ENCODE assay signal across 22 mouse cellular contexts in genomic region chr15:40129496-40129895, GRCm38 (mm10). TPM values are rescaled to one million over a fixed set of nuclear protein-coding genes. Genes with fewer than 3 reads are reported as not detected.
"Had no signal": no experiment of that assay in that cellular context is flagged by ENCODE, and none has a peak within 500 bp of the region (broad histone marks: within the 10 kb centered on the region; RNA-seq: fewer than 3 reads in every experiment).

No protein-coding gene starts in this region.

- H3K27me3 ChIP-seq: liver, embryonic 15.5 days; midbrain, embryonic 13.5 days had no signal

- ATAC-seq: lung, postnatal 0 days; midbrain, embryonic 13.5 days had no signal

- H3K9ac ChIP-seq: liver, embryonic 15.5 days; midbrain, embryonic 13.5 days had no signal

- DNase-seq: kidney, adult 9 months; kidney, postnatal 14 days; lung, adult 2 months; lung, postnatal 36 days; right cerebral cortex, postnatal 4 days; spleen, adult 18-20 months; thymus, adult 18-20 months; thymus, postnatal 14 days had no signal

- H3K9me3 ChIP-seq: limb, embryonic 10.5 days; liver, embryonic 15.5 days; midbrain, embryonic 13.5 days had no signal

- H3K4me1 ChIP-seq: limb, embryonic 10.5 days; liver, embryonic 15.5 days; midbrain, embryonic 13.5 days had no signal

- H3K4me2 ChIP-seq: liver, embryonic 11.5 days; liver, embryonic 15.5 days; midbrain, embryonic 13.5 days had no signal

- H3K4me3 ChIP-seq: left cerebral cortex, adult 2 months; limb, embryonic 10.5 days; liver, embryonic 15.5 days; midbrain, embryonic 13.5 days had no signal

- H3K27ac ChIP-seq: left cerebral cortex, adult 2 months; limb, embryonic 10.5 days; liver, embryonic 15.5 days; midbrain, embryonic 13.5 days had no signal

- H3K36me3 ChIP-seq: limb, embryonic 10.5 days; liver, embryonic 15.5 days; midbrain, embryonic 13.5 days had no signal

RNA-seq across cellular contexts. Expression of gene 9330182O14Rik, which starts 4.7 kb away (rescaled TPM):
- total RNA-seq: layer of hippocampus, postnatal 25 days; left cerebral cortex, adult 2 months; left cerebral cortex, postnatal 14 days; megakaryocyte progenitor cell, adult 5-6 weeks; midbrain, postnatal 0 days had no signal
- polyA plus RNA-seq: limb, embryonic 10.5 days; limb, embryonic 14.5 days; liver, embryonic 11.5 days; liver, embryonic 15.5 days; lung, adult 2 months; lung, postnatal 0 days; midbrain, embryonic 13.5 days; midbrain, postnatal 0 days; neural tube, embryonic 11.5 days; stomach, embryonic 14.5 days; urinary bladder, adult 2 months had no signal
